Mouse (Mus musculus): Measurements from ENCODE around the gene Ctdsp1.

GRCm38 (mm10) chr1:74412711-74413110 lies 21.4 kb downstream of the Ctdsp1 start:
- no peak for TF ChIP-seq CTCF (IDR thresholded peaks at IDR 0.05; ENCODE audit: low read depth, low read length)
- TF ChIP-seq POLR2A (IDR thresholded peaks at IDR 0.05; ENCODE audit: extremely low read depth, insufficient read depth, low read length) = no peak

Data from liver, adult 2 months (tissue).